Mouse (Mus musculus) cerebellum, postnatal 25 days (tissue): ENCODE measurements at regions not wholly inside any gene's neighbourhood (a gene's known extent, or its start where the extent isn't known, plus 50 kb on each side); places are given as distances from the start of the nearest gene placed in this dataset.

ENCODE experiments used
- DNase-seq, 2 experiments: peaks; one replicate each; pipeline ENCODE4 v3.0.0; 2021; ENCODE audit warnings: mixed read lengths in 2 of 2

- DNase-seq: no peak
Observed at GRCm38 (mm10) chr10:117579210-117579609, 50.1 kb upstream of the Cpm start.

DNA sequence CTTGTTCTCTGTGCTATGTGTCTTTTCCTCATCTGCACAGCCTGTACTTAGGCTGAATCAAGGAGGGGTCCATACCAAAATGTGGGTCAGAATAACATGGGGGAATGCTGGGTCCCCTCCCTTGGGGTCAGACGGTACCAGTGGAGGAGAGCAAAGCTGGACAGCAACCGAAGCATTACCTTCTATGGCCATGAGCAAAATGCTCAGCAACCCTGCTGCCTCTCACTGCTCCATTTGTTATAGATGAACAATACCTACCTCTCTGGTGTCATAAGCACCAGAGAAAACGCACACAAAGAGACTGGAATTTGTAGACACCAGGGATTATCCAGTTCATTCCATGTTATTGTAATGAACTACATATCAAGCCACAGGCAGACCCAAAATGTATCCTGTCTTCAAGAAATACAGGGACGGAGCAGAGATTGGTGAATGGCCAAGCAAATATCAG lies 50.6 kb upstream of the Cpm start:
- DNase-seq: no peak

DNA sequence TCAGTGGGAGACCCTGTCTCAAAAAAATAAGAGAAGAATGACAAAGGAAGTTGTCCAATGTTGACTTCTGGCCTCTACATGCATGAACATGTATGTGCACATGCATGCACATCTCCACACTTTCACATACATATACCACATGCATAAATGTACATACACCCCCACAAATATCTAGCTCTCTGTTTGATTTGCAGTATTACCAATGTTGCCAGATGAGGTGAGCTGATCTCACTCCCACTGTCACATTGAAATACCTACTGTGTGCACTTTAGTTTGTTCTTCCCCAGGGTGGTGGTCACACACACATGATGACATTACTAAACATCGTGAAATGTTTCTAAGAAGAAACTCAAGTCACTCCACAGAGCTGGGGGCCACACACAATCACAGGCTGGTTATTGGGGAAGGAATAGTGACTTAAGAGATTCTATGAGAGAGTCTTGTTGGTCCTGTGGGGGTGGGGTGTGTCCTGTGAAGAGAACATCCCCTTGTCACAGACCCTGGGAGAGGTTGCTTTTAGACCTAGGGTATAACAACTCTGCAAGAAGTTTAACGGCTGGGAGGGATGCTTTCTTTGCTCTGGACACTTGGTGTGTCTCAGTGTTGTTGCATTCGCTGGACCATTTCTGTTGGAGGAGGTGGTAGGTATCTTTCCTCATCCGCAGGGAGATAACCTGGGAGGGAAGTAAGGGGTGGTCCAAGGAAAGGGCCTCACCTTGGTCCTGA lies 51.2 kb upstream of the Cpm start:
- no peak for DNase-seq

- DNase-seq: no peak
Observed at GRCm38 (mm10) chr10:117576881-117577730, 52.2 kb upstream of the Cpm start.

GRCm38 (mm10) chr10:117576154-117576859 lies 53.0 kb upstream of the Cpm start:
- no peak for DNase-seq

- no peak for DNase-seq
Observed at GRCm38 (mm10) chr10:117575404-117576153, 53.7 kb upstream of the Cpm start.

DNA sequence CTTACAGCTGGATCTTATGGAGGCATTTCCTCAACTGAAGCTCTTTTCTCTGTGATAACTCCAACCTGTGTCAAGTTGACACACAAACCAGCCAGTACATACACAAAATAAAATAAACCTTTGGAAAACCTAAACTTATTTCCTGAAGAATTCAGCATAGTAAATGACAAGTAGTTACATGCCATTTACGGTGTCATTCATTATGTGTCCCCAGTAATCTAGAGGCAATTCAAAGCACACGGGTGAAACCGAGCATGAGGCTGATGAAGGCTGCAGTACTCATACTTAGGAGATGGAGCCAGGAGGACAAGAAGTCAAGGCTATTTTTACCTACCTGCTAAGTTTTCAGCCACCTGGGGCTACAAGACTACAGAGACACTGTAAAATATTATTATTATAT lies 54.4 kb upstream of the Cpm start:
- no peak for DNase-seq

- no peak for DNase-seq
Observed at GRCm38 (mm10) chr10:117574056-117574727, 55.1 kb upstream of the Cpm start.

DNA sequence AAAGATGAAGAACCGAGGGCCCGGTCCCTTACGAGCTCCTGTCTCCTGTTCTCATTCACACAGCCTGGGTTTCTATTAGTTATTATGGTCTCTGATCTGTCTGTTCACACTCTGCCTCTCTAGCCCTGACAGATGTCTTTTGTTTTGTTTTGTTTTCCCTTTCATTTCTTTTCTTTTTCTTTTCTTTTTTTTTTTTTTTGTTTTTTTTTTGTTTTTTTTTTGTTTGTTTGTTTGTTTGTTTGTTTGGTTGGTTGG lies 55.8 kb upstream of the Cpm start:
- no peak for DNase-seq

DNA sequence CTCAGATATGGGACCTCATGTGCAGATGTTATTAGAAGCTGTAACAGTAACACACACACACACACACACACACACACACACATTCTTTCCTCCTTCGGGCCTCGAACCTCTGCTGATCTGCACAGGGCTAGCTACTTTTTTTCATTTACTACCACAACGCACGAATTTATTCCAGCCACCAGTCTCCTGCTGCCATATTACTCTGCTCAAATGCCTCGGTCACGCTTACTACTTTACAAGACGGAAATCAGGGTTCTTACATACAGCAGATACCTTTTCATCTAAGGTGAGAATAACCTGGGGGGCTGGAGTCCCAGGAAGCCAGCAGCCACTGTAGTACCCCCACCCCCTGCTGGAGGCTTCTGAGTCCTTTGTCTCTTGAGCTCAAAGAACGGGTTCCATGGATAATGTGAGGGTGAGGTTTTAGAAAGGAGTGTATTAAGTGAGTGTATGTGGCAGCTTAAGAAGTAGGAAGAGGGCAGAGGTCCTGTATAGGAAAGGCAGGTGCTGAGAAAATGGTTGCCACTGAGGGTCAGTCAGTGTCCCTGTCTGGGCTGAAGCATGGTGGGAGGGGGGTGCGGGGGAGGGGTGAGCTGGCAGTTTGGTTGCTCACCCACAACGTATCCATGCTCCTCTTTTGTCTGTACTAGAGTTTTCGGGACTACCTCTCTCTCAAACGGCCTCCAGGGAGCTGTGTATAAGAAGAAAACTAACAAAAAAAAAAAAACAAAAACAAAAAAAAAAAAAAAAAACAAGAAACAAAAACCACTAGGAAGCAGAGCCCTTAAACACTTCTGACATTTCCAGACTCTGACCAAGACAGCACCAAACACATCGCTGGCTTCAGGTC lies 56.3 kb upstream of the Cpm start:
- no peak for DNase-seq

DNA sequence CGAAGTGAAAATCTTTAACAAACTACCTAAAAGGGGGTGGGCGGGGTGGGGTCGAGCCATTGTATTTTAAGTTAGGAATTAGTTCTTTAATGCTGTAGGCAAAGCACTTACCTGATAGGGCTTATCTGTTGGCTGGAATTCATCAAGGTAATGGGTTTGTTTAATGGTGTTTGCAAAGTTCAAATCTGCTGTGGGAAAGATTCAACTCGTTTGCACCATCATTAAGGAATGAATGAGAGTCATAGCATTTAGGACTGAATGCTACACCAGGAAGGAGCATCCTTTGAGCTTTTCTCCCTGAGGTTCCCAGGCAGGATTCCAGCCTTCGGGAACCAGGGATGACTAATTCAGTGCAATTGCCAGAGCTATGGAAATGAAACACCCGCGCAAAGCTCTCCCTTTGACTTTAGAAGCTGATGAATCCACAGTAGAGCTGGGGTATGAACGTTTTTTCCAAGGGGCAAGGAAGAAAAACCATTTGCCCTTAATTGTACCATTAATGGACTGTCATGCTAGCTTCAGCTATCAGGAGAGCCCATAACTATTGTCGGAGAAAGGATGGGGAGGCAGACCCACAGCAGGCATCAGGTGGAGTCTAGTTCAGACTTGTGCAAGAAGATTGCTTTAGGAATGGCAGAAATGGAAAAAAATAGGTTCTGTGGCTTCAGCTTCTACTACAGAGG lies 57.3 kb upstream of the Cpm start:
- DNase-seq: peak; percentile 8 to 42

DNA sequence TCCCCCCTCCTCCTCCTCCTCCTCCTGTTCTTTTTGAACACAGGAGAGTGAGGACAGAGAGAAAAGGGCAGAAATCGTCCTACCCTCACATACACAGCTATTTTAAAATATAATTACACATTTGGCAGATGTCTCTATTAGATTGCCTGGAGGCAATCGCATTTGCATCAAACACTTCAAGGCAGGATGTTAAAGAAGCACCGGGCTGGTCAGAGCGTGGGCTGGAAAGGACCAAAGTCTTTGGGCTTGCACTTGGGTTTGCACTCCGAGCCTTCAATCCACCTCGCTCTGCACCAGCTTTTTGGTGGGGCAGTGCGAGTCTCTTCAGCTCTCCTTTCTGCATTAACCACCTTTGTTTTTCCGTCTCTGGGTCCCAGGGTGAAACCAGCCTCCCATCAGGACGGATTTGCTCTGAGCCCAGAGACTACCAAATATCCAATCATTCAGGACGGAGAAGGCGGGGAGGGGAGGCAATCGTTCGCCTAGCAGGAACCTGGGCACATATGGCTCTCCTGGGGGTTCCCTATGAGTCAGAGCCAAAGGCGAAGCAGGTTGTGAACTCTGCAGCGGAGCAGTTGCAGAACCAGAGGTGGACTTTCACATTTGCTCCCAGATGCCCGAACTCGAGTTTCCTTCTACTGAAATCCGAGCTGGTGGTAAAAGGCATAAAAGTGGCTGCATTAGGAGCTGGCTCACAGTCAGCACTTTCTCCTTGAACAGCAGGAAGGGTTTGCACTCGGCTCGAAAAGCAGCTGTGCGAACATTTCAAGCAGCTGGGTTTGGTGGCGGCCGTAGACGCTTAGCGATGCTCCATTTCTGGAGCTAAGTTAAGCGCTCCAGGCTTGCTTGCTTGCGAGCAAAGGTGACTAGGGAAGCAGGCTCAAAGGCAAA lies 58.1 kb upstream of the Cpm start:
- DNase-seq: peak; percentile 6 to 15

DNA sequence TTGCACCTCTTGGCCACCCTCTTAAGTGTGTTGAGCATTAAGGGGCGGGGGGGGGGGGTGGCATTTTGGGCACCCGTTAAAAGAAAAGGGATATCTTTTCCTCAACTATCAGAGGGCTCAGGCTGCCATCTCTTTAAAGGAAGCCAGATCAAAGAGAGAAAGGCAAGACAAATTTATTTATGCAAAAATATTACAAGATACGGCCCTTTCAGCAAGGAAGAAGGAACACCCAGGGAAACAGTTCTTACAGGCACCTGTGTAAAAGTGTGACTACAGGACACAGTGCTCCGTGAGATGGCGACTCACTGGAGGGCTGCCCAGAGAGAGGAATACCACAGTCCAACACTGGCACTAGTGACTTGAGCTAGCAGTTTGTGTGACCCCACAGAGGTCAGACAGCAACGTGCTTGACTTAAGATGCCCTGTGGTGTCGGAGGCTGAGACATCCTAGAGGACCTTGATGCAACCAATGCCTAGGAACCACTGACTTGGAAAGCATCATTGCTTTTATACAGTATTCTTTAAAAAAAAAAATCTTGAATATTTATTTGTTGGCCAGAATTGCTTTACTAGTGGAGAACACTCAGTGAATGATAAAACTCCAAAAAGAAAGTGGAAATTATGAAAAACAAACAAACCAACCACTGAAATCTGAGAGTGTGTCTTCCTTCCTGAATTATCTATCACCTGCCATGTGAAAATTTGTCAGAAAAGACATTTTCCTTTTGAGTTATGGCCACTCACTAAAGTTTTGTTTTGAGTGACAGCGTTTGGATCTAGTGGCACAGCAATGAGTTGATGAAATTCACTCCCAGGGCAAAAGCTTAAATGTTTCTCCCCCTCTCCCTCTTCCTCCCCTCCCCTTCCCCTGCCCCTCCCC lies 59.0 kb upstream of the Cpm start:
- no peak for DNase-seq

- no peak for DNase-seq
Observed at GRCm38 (mm10) chr10:117569301-117570079, 59.8 kb upstream of the Cpm start.

DNA sequence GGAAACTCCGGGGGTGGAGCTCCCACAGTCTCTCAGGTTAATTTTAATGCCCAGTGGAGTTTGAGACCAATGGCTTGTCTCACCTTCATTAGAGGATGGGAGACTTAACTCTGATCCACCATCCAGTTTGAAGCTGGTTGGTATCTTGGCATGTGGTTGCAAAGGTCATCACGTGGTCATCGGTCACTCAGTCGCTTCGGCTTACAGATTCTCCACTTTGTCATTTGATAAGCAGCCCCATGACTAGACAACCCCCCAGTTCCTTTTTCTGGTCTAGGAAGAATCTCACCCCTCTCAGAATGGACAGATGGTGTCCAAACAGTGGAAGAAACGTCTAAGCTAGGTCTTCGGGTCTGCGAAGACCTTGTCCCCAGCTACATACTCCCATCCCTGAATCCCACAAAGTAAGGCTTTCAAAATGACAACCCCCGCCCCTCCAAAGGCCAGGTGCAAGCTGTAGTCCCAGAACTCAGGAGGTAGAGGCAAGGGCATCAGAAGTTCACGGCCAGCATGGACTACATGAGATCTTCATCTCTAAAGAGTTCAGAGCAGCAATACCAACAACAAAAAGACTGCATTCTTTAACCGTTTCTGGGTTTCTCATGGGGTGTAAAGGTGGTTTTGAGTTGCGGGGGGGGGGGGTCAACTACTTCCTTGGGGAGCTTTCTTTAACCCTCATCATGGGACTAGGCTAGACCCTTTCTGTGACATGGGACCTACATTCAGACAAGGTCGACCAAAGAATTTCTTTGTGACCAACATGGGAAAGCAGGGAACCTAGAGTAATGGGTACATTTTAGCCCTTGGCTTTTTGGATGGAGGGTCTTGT lies 60.6 kb upstream of the Cpm start:
- no peak for DNase-seq

DNA sequence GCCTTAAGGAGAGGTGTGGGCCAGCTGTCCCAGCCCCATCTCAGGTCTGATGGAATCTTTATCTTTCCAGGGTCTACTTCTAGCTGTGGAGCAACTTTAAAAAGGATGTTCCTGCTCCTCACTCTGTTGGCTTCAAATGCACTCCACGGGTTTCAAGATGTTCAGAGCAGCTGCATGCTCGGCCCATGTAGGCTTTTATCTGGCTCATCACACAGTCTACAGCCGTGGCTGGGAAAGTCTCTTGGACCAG lies 61.2 kb upstream of the Cpm start:
- no peak for DNase-seq

GRCm38 (mm10) chr10:117567379-117568137 lies 61.7 kb upstream of the Cpm start:
- DNase-seq: no peak
